Mouse (Mus musculus): ENCODE results near the gene Ift27. TPM values are rescaled to one million over a fixed set of nuclear protein-coding genes. Genes with fewer than 3 reads are reported as not detected.

Ift27 gene
- polyA plus RNA-seq, 1 experiment from 2014 or later = 97.3 TPM

DNA sequence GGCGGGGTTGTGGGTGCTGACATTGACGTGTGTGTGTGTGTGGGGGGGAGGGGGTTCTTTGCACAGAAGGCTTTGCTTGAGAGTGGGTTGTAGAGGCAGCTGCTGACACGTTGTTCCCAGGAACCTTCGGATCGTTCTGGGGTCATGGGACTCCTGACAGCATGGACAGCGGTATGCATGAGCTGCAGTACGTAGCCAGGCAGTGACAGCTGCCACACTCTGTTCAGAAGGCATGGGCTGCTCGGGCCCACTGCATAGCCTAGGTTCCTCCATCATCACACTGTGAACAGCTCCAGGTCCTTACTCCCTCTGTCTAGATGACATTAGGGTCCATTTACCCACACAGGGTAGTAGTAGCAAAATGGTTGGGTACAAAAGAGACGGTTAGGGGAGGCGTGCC is 3.4 kb upstream of the Ift27 start:
- Histone ChIP-seq H3K4me3 (ENCODE audit: low read depth, low read length) (no peak overlapping the region), H3K27me3 (ENCODE audit: control insufficient read depth, insufficient read depth, low read length) (no peaks in the 10 kb centered on the region), H3K4me1 (ENCODE audit: control insufficient read depth, insufficient read depth, low read length) (peaks cover 9% of the 10 kb centered on the region), H3K27ac (ENCODE audit: low read length) (no peak overlapping the region), H3K9me3 (ENCODE audit: control insufficient read depth, low read depth, low read length) (no peaks in the 10 kb centered on the region), H3K9ac (replicated peaks; ENCODE audit: low read depth, low read length) (no peak overlapping the region), H3K36me3 (ENCODE audit: control insufficient read depth, insufficient read depth, low read length) (no peaks in the 10 kb centered on the region), H3K4me2 (replicated peaks; ENCODE audit: low read depth, low read length) (no peak overlapping the region)
- 57% methylated on average over 10 of the region's 10 CpGs for WGBS
- ATAC-seq (ENCODE audit: insufficient number of reproducible peaks, insufficient read depth, low FRiP score, low read depth) = no peak

GRCm38 (mm10) chr15:78174887-78175245 is 959 bp upstream of the Ift27 start:
- ATAC-seq (ENCODE audit: insufficient number of reproducible peaks, insufficient read depth, low FRiP score, low read depth) = no peak
- H3K27ac ChIP-seq (ENCODE audit: low read length) = peak overlapping the region; percentile 16; the same call in 1 of the 2 replicates
- H3K4me2 ChIP-seq (replicated peaks; ENCODE audit: low read depth, low read length) = peak overlapping the region; percentile 53
- peak overlapping the region; percentile 31 for H3K4me3 ChIP-seq (ENCODE audit: low read depth, low read length)
- no peaks in the 10 kb centered on the region for H3K36me3 ChIP-seq (ENCODE audit: control insufficient read depth, insufficient read depth, low read length)
- WGBS = 74% methylated on average over 6 of the region's 6 CpGs
- no peaks in the 10 kb centered on the region for H3K27me3 ChIP-seq (ENCODE audit: control insufficient read depth, insufficient read depth, low read length)
- H3K9me3 ChIP-seq (ENCODE audit: control insufficient read depth, low read depth, low read length) = no peaks in the 10 kb centered on the region
- peak overlapping the region; percentile 38; the same call in 1 of the 2 replicates for H3K9ac ChIP-seq (replicated peaks; ENCODE audit: low read depth, low read length)
- H3K4me1 ChIP-seq (ENCODE audit: control insufficient read depth, insufficient read depth, low read length) = peaks cover 9% of the 10 kb centered on the region

- no peak for ATAC-seq (ENCODE audit: insufficient number of reproducible peaks, insufficient read depth, low FRiP score, low read depth)
- H3K36me3 ChIP-seq (ENCODE audit: control insufficient read depth, insufficient read depth, low read length) = no peaks in the 10 kb centered on the region
- peaks cover 9% of the 10 kb centered on the region for H3K4me1 ChIP-seq (ENCODE audit: control insufficient read depth, insufficient read depth, low read length)
- peak overlapping the region; percentile 31 for H3K9ac ChIP-seq (replicated peaks; ENCODE audit: low read depth, low read length)
- H3K9me3 ChIP-seq (ENCODE audit: control insufficient read depth, low read depth, low read length) = no peaks in the 10 kb centered on the region
- peak overlapping the region; percentile 57 for H3K4me3 ChIP-seq (ENCODE audit: low read depth, low read length)
- no peak overlapping the region for H3K27ac ChIP-seq (ENCODE audit: low read length)
- H3K4me2 ChIP-seq (replicated peaks; ENCODE audit: low read depth, low read length) = peak overlapping the region; percentile 67
- no peaks in the 10 kb centered on the region for H3K27me3 ChIP-seq (ENCODE audit: control insufficient read depth, insufficient read depth, low read length)
- 23% methylated on average over 26 of the region's 26 CpGs for WGBS
Measured at GRCm38 (mm10) chr15:78172899-78173817, 749 bp downstream of the Ift27 start.

GRCm38 (mm10) chr15:78172256-78172898 is 1.5 kb downstream of the Ift27 start:
- Histone ChIP-seq H3K4me1 (ENCODE audit: control insufficient read depth, insufficient read depth, low read length) (peaks cover 9% of the 10 kb centered on the region), H3K36me3 (ENCODE audit: control insufficient read depth, insufficient read depth, low read length) (peaks cover under 1% of the 10 kb centered on the region; the same call in 1 of the 2 replicates), H3K27me3 (ENCODE audit: control insufficient read depth, insufficient read depth, low read length) (no peaks in the 10 kb centered on the region), H3K4me3 (ENCODE audit: low read depth, low read length) (no peak overlapping the region), H3K27ac (ENCODE audit: low read length) (no peak overlapping the region), H3K9me3 (ENCODE audit: control insufficient read depth, low read depth, low read length) (no peaks in the 10 kb centered on the region), H3K4me2 (replicated peaks; ENCODE audit: low read depth, low read length) (peak overlapping the region; percentile 67; the same call in 1 of the 2 replicates), H3K9ac (replicated peaks; ENCODE audit: low read depth, low read length) (no peak overlapping the region)
- 73% methylated on average over 11 of the region's 11 CpGs for WGBS
- no peak for ATAC-seq (ENCODE audit: insufficient number of reproducible peaks, insufficient read depth, low FRiP score, low read depth)

- no peak overlapping the region for H3K4me2 ChIP-seq (replicated peaks; ENCODE audit: low read depth, low read length)
- no peak overlapping the region for H3K27ac ChIP-seq (ENCODE audit: low read length)
- WGBS = 92% methylated on average over 10 of the region's 10 CpGs
- H3K4me1 ChIP-seq (ENCODE audit: control insufficient read depth, insufficient read depth, low read length) = peaks cover 9% of the 10 kb centered on the region
- peaks cover 4% of the 10 kb centered on the region; the same call in 1 of the 2 replicates for H3K36me3 ChIP-seq (ENCODE audit: control insufficient read depth, insufficient read depth, low read length)
- H3K9me3 ChIP-seq (ENCODE audit: control insufficient read depth, low read depth, low read length) = no peaks in the 10 kb centered on the region
- no peak for ATAC-seq (ENCODE audit: insufficient number of reproducible peaks, insufficient read depth, low FRiP score, low read depth)
- H3K9ac ChIP-seq (replicated peaks; ENCODE audit: low read depth, low read length) = no peak overlapping the region
- no peak overlapping the region for H3K4me3 ChIP-seq (ENCODE audit: low read depth, low read length)
- no peaks in the 10 kb centered on the region for H3K27me3 ChIP-seq (ENCODE audit: control insufficient read depth, insufficient read depth, low read length)
Measured at GRCm38 (mm10) chr15:78171651-78172050, 2.3 kb downstream of the Ift27 start.

- ATAC-seq (ENCODE audit: insufficient number of reproducible peaks, insufficient read depth, low FRiP score, low read depth) = no peak
- no peaks in the 10 kb centered on the region for H3K27me3 ChIP-seq (ENCODE audit: control insufficient read depth, insufficient read depth, low read length)
- no peak overlapping the region for H3K4me2 ChIP-seq (replicated peaks; ENCODE audit: low read depth, low read length)
- peaks cover 9% of the 10 kb centered on the region for H3K4me1 ChIP-seq (ENCODE audit: control insufficient read depth, insufficient read depth, low read length)
- no peak overlapping the region for H3K9ac ChIP-seq (replicated peaks; ENCODE audit: low read depth, low read length)
- no peak overlapping the region for H3K27ac ChIP-seq (ENCODE audit: low read length)
- 95% methylated on average over 15 of the region's 15 CpGs for WGBS
- H3K4me3 ChIP-seq (ENCODE audit: low read depth, low read length) = no peak overlapping the region
- H3K9me3 ChIP-seq (ENCODE audit: control insufficient read depth, low read depth, low read length) = no peaks in the 10 kb centered on the region
- H3K36me3 ChIP-seq (ENCODE audit: control insufficient read depth, insufficient read depth, low read length) = peaks cover 4% of the 10 kb centered on the region; the same call in 1 of the 2 replicates
Measured at GRCm38 (mm10) chr15:78170708-78171107, 3.2 kb downstream of the Ift27 start.

DNA sequence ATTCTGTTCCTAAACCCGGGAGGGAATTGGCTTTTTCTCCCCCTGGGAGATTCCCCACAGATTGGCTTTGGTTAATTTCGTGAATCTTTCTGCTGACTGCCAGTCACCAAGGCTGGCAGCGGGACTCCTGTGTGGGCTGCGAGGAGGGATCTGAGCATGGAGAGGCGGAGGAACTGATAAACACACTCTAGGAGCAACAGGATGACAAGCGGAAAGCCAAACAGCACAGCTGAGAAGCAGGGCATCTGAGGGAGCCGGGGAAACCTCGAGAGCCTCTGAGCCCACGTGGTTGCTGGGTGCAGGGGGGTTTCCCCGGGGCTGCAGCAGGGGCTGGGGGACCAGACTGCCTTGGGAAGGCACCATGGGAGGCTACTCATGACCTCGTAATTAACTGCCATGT is 4.3 kb downstream of the Ift27 start:
- Histone ChIP-seq H3K27me3 (ENCODE audit: control insufficient read depth, insufficient read depth, low read length) (no peaks in the 10 kb centered on the region), H3K9me3 (ENCODE audit: control insufficient read depth, low read depth, low read length) (no peaks in the 10 kb centered on the region), H3K27ac (ENCODE audit: low read length) (no peak overlapping the region), H3K9ac (replicated peaks; ENCODE audit: low read depth, low read length) (no peak overlapping the region), H3K4me3 (ENCODE audit: low read depth, low read length) (no peak overlapping the region), H3K4me2 (replicated peaks; ENCODE audit: low read depth, low read length) (no peak overlapping the region), H3K36me3 (ENCODE audit: control insufficient read depth, insufficient read depth, low read length) (peaks cover 6% of the 10 kb centered on the region; the same call in 1 of the 2 replicates), H3K4me1 (ENCODE audit: control insufficient read depth, insufficient read depth, low read length) (peaks cover 9% of the 10 kb centered on the region)
- WGBS = 80% methylated on average over 11 of the region's 11 CpGs
- ATAC-seq (ENCODE audit: insufficient number of reproducible peaks, insufficient read depth, low FRiP score, low read depth) = no peak

- Histone ChIP-seq H3K4me3 (ENCODE audit: low read depth, low read length) (no peak overlapping the region), H3K9me3 (ENCODE audit: control insufficient read depth, low read depth, low read length) (no peaks in the 10 kb centered on the region), H3K4me1 (ENCODE audit: control insufficient read depth, insufficient read depth, low read length) (no peaks in the 10 kb centered on the region), H3K9ac (replicated peaks; ENCODE audit: low read depth, low read length) (no peak overlapping the region), H3K27ac (ENCODE audit: low read length) (no peak overlapping the region), H3K36me3 (ENCODE audit: control insufficient read depth, insufficient read depth, low read length) (peaks cover 15% of the 10 kb centered on the region), H3K4me2 (replicated peaks; ENCODE audit: low read depth, low read length) (no peak overlapping the region), H3K27me3 (ENCODE audit: control insufficient read depth, insufficient read depth, low read length) (no peaks in the 10 kb centered on the region)
- 81% methylated on average over 4 of the region's 4 CpGs for WGBS
- no peak for ATAC-seq (ENCODE audit: insufficient number of reproducible peaks, insufficient read depth, low FRiP score, low read depth)
Measured at GRCm38 (mm10) chr15:78165292-78165691, 8.6 kb downstream of the Ift27 start.
